Mouse (Mus musculus) limb, embryonic 14.5 days (tissue): ENCODE data around the gene Rictor. TPM values are rescaled to one million over a fixed set of nuclear protein-coding genes. Genes with fewer than 3 reads are reported as not detected.

Source experiments
- ATAC-seq: fragments of 200-750 bp; cut with Nextera tagmentation; 2 replicates; pipeline ENCODE4 v1.8.0; 2017; ENCODE audit warnings: low read depth, moderate number of reproducible peaks, moderate TSS enrichment; ENCODE audit not compliant: low FRiP score
- DNase-seq: peaks from one replicate; pipeline ENCODE4 v3.0.0-alpha.2; 2015; ENCODE audit warnings: low spot score
- H3K27ac ChIP-seq: fragments of 300-500 bp; sonication (generic); replicated peaks from 2 replicates; pipeline ENCODE4 v1.5.1; 2014; ENCODE audit warnings: low read depth, mild to moderate bottlenecking, low read length, moderate library complexity, mixed read lengths
- H3K27me3 ChIP-seq: fragments of 300-500 bp; sonication (generic); 2 replicates; pipeline ENCODE4 v1.6.1; 2014; ENCODE audit warnings: low read length, mixed read lengths; ENCODE audit not compliant: control insufficient read depth, insufficient read depth
- H3K36me3 ChIP-seq: fragments of 300-500 bp; sonication (generic); 2 replicates; pipeline ENCODE4 v1.6.1; 2014; ENCODE audit warnings: mild to moderate bottlenecking, low read length, moderate library complexity, mixed read lengths; ENCODE audit not compliant: control insufficient read depth, insufficient read depth
- H3K4me1 ChIP-seq: fragments of 300-500 bp; sonication (generic); 2 replicates; pipeline ENCODE4 v1.6.1; 2014; ENCODE audit warnings: antibody characterized with exemption, low read length, mixed read lengths; ENCODE audit not compliant: control insufficient read depth, insufficient read depth
- H3K4me2 ChIP-seq: fragments of 300-500 bp; sonication (generic); replicated peaks from 2 replicates; pipeline ENCODE4 v1.6.1; 2014; ENCODE audit warnings: low read depth, mild to moderate bottlenecking, low read length, moderate library complexity; ENCODE audit not compliant: severe bottlenecking
- H3K4me3 ChIP-seq: fragments of 300-500 bp; sonication (generic); replicated peaks from 2 replicates; pipeline ENCODE4 v1.5.1; 2014; ENCODE audit warnings: low read length
- H3K9ac ChIP-seq: fragments of 300-500 bp; sonication (generic); 2 replicates; pipeline ENCODE4 v1.6.1; 2014; ENCODE audit warnings: mild to moderate bottlenecking, low read depth, low read length, moderate library complexity; ENCODE audit not compliant: severe bottlenecking
- H3K9me3 ChIP-seq: fragments of 300-500 bp; sonication (generic); 2 replicates; pipeline ENCODE4 v1.6.1; 2016; ENCODE audit warnings: low read length; ENCODE audit not compliant: control insufficient read depth
- POLR2A ChIP-seq: fragments of 200-500 bp; IDR thresholded peaks from 2 replicates; pipeline ENCODE4 v1.8.0; 2012; ENCODE audit warnings: inconsistent platforms, mild to moderate bottlenecking, moderate library complexity, borderline replicate concordance; ENCODE audit not compliant: insufficient read depth, insufficient read length; ENCODE audit errors: extremely low read depth
- WGBS: fragments of 180-500 bp; shearing (Covaris S2); extraction: QIAGEN DNeasy Blood & Tissue Kit; methylation state at CpG from one replicate; pipeline ENCODE4 v1.1.7; 2014; 5-methylcytosine and 5-hydroxymethylcytosine counted together
- polyA plus RNA-seq, 2 experiments: library from polyadenylated mRNA; depleted of rRNA in 1 of 2; stranded (reverse) in 1 of 2; unstranded in 1 of 2; fragments of >200 nt; fragmentation: Nextera tagmentation in 1 of 2; extraction: Ambion mirVana in 1 of 2; gene quantifications; 2 replicates each; pipeline versions ENCODE4 v1.2.1 to v1.2.3; 2012 to 2014

Gene Rictor
- polyA plus RNA-seq, 2 experiments, result 12.1 to 37.8 TPM

DNA sequence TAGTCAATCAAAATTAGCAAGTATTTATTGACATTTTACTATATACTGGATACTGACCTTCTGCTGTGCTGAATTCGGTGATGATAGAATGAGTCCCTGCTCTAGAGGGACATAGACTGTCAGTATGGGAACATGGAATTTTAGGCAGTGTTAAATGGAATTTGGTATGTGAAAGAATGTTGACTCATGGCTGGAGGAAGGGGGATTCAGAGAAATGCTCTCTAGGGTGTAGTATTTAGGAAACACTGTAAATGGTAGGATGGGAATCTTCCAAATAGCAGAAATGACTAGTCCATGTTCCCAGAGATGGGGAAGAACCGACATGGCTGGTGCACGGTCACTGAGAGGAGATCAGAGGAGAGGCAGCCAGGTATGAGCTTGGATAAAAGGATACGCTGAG lies 13.6 kb downstream of the Rictor start:
- no peak for ATAC-seq
- H3K36me3 ChIP-seq, result no peaks in the 10 kb centered on the region
- H3K4me2 ChIP-seq, result no peak overlapping the region
- 0 out of 2 replicates have a peak, but pooled peaks cover 4% of the 10 kb centered on the region for H3K9me3 ChIP-seq
- H3K27me3 ChIP-seq, result no peaks in the 10 kb centered on the region
- TF ChIP-seq POLR2A, result no peak
- 83% methylated on average over 4 of the region's 4 CpGs for WGBS
- H3K9ac ChIP-seq, result no peak overlapping the region
- H3K27ac ChIP-seq, result no peak overlapping the region
- no peak for DNase-seq
- peaks cover 9% of the 10 kb centered on the region; the same call in 1 of the 2 replicates for H3K4me1 ChIP-seq
- no peak overlapping the region for H3K4me3 ChIP-seq

GRCm38 (mm10) chr15:6722405-6723176 lies 14.4 kb downstream of the Rictor start:
- no peak overlapping the region for H3K27ac ChIP-seq
- no peaks in the 10 kb centered on the region for H3K36me3 ChIP-seq
- no peak for ATAC-seq
- peaks cover 6% of the 10 kb centered on the region; the same call in 1 of the 2 replicates for H3K4me1 ChIP-seq
- no peak overlapping the region for H3K4me3 ChIP-seq
- no peak overlapping the region for H3K4me2 ChIP-seq
- no peak for DNase-seq
- no peak overlapping the region for H3K9ac ChIP-seq
- no peak for TF ChIP-seq POLR2A
- H3K9me3 ChIP-seq, result 0 out of 2 replicates have a peak, but pooled peaks cover 4% of the 10 kb centered on the region
- 59% methylated on average over 11 of the region's 11 CpGs for WGBS
- no peaks in the 10 kb centered on the region for H3K27me3 ChIP-seq

DNA sequence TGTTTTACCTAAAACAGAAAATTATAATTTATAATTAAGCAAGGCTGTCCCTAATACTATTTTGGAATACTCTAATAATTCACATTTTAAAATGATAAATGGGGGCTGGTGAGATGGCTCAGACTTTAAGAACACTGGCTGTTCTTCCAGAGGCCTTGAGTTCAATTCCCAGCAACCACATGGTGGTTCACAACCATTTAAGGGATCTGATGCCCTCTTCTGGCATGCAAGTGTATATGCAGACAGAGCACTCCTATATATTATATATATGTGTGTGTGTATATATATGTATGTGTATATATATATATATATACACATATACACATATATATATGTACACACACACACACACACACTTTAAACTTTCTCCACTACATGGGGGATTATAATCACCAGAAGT lies 15.2 kb downstream of the Rictor start:
- H3K4me1 ChIP-seq, result peaks cover 6% of the 10 kb centered on the region; the same call in 1 of the 2 replicates
- no peak overlapping the region for H3K27ac ChIP-seq
- no peak overlapping the region for H3K9ac ChIP-seq
- ATAC-seq (no peak), DNase-seq (no peak)
- no peaks in the 10 kb centered on the region for H3K27me3 ChIP-seq
- H3K9me3 ChIP-seq, result 0 out of 2 replicates have a peak, but pooled peaks cover 4% of the 10 kb centered on the region
- H3K4me2 ChIP-seq, result no peak overlapping the region
- H3K36me3 ChIP-seq, result no peaks in the 10 kb centered on the region
- H3K4me3 ChIP-seq, result no peak overlapping the region
- no peak for TF ChIP-seq POLR2A

- Histone ChIP-seq H3K36me3 (no peaks in the 10 kb centered on the region), H3K4me1 (peaks cover 6% of the 10 kb centered on the region; the same call in 1 of the 2 replicates), H3K9ac (no peak overlapping the region), H3K9me3 (0 out of 2 replicates have a peak, but pooled peaks cover 4% of the 10 kb centered on the region), H3K4me3 (no peak overlapping the region), H3K4me2 (no peak overlapping the region), H3K27ac (no peak overlapping the region), H3K27me3 (no peaks in the 10 kb centered on the region)
- TF ChIP-seq POLR2A, result no peak
- WGBS, result 65% methylated on average over 1 of the region's 1 CpGs
- DNase-seq (no peak), ATAC-seq (no peak)
Observed at GRCm38 (mm10) chr15:6724442-6724841, 16.3 kb downstream of the Rictor start.

GRCm38 (mm10) chr15:6726130-6726808 lies 18.1 kb downstream of the Rictor start:
- ATAC-seq (no peak), DNase-seq (no peak)
- Histone ChIP-seq H3K9me3 (no peaks in the 10 kb centered on the region), H3K4me1 (peaks cover 6% of the 10 kb centered on the region; the same call in 1 of the 2 replicates), H3K4me2 (no peak overlapping the region), H3K9ac (no peak overlapping the region), H3K36me3 (no peaks in the 10 kb centered on the region), H3K27ac (no peak overlapping the region), H3K4me3 (no peak overlapping the region), H3K27me3 (no peaks in the 10 kb centered on the region)
- WGBS, result 83% methylated on average over 5 of the region's 5 CpGs
- no peak for TF ChIP-seq POLR2A
